Mouse (Mus musculus): ENCODE data around the gene Mical2.

Mical2 gene

DNA sequence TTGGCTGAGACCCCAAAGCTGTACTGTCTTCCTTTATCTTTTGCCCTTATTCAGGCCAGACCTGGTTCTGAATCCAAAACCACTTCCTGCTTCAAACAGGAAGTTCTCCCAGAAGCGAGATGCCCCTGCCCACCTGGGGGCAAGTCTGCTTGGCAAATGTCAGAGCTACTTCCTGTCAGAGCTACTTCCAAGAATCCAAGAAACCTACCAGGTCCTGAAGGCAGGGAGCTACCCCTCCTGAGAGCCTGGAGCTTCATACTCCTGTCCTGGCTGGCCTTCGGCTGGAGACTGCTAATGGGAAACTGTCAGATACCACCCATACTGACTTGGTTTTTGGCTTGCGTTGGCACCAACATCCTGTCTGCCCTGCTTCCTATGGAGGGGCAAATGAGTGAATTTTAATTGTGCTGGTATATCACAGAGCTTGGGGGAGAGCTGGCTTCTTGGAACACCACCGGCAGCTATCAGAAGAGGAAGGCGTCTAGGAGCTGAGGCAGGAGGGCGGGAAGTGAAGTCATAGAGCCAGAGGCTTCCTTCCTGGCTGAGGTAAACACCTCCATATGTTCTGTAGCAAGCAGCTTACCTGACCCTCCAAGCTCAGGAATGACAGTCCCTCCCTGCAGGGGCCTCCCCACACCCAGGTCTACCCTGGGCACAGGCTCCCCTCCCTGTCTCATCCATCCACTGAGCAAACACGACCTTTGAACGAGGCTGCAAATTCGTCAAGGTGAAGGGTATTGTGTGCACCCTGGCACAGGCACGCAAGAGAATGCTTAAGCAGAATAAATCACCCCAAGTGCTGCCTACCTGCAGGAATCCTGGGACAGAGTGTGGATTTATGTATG, 17.1 kb upstream of the Mical2 start:
- DNase-seq (ENCODE audit: low read depth in 2 of 2, low spot score in 2 of 2): peak; percentile 20 to 42

DNA sequence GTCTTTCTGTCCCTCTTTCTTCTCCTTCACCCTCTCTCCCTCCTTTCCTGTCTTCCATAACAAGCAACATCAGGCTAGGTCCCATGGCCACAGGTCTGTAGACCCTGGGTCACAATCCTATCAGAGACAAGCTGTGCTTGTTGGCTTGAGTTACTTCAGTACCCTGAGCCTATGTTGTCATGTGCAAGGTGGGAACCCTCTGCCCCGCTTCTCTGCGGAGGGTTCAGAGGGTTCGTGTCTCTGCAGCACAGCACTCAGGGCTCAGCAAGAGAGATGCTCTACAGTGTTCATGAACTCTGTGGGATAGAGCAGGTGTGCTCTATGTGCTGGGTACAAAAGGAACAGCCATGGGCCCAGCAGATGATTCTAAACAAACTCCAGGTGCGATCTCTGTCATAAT, 16.0 kb upstream of the Mical2 start:
- no peak for DNase-seq (ENCODE audit: low read depth in 2 of 2, low spot score in 2 of 2)

DNA sequence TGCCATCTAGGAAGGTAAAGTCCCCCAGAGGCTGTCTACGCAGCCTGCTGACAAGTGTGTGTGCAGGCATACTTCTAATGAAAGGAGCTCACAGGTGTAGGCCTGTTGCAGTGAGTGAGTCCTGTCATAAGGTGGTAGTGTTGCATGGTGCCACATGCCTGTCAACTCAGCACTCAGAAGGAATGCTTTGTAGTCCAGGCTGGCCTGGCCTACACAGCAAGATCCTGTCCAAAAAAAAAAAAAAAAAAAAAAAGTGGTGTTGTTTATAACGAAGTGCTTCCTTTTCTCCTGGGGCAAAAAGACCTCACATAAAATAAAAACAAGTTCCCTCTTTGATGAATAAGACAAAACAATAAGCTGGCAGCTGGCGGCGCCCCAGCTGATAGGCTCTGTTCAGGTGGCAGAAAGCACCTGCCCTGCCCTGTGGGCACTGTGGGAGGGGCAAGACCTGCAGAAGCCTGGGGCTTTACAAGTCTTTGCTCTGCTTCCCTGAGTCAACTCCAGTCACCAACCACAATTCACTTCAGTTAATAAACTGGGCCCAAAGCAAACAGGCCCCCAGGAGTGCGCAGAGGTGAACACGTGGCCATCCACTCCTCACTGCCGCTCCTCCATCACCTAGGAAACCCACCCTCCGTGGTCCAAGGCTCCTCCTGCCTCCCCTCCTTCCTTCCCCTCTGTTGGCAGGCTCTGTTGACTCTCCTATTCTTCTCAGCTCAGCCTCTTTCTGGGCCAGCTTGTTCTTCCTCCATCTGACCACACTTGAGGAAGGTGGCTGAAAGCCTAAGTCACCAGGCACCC, 12.5 kb upstream of the Mical2 start:
- peak; percentile 36 to 47 for DNase-seq (ENCODE audit: low read depth in 2 of 2, low spot score in 2 of 2)

DNA sequence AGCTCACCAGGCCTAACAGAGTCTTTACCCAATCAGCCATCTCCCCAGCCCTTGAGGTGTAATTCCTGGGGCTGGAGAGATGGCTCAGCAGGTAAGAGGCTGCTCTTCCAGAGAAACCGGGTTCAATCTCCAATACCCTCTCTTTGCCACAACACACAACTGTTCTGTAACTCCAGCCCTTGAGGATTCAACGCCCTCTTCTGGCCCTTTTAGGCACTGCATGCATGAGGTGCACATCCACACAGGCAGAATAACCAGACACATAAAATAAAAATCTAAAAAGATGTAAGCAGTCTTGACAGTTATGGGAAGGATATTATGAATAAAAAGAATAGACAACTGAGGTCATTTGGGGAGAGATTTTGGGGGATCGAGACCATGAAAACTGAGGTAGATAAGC, 9.8 kb upstream of the Mical2 start:
- DNase-seq (ENCODE audit: low read depth in 2 of 2, low spot score in 2 of 2): no peak

DNA sequence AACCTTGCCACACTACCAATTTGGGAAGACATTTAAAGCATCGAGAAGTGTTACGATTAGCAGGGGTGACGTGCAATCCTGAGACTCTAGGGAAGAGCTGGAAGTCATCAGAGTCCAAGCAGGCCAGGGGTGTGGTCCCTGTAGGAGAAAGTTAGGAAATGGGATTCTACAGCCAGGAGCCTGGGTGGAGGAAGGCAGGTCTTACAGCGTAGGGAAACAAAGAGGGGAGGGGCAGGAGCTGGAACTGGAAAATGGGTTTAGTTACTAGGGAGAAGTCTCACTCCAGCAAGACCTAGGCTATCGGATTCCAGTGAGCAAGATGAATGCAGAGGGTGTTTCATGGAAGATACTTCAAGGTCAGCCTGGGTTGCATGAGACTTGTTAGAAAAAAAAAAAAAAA, 8.9 kb upstream of the Mical2 start:
- DNase-seq (ENCODE audit: low read depth in 2 of 2, low spot score in 2 of 2): no peak

DNA sequence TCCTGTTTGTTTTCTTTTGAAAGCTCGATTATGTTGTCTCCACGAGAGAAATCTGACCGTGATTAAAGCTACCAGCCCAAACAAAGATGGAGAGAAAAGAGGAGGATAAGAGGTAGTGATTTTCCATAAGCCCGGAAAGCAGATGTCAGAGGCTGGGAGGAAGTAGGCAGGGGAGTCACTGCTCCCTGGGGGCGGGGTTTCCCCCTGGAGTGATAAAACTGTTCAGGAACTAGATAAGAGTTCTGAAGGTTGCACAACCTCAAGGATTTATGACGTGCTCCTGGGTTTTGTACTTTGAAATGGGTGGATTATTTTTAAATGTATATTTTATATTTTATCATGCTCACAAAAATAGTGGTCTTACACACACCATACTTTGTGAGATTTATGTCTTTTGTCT, 8.4 kb upstream of the Mical2 start:
- DNase-seq (ENCODE audit: low read depth in 2 of 2, low spot score in 2 of 2): no peak

DNA sequence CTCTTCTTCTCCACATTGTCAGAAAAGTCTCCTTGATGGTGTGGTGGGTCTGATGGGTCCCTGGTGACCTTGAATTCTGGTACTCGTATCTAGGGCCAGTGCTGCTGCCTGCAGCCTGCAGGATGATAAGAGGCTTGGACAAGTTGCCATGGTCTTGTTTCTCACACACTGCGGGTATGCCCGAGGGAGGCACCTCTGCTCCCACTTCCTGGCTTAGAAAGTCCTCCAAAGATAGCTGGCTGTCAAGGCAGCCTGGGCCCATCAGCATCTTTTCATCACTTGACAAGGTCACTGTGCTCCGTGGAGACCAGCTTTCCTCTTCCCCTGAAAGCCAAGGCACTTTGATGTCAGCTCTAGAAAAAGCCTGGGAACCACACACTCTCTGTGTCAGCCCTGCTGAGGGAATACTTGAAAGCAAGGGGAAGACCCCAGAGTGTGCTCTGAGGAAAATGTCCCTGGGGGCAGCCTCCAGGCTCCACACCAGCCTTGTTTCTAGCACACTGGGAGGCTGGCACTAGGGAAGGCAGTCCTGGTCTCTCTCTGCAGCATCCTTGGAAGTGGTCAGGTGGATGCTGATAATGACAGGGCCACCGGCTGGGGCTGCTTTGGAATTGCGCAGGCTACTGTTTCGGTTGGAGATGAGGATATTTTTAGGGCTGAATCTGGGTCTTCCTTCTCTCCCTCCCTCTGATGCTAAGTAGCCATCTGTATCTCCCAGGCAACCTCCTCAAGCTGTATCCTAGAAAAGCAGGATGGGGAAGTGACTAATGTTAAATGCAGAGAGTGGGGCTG, 2.7 kb upstream of the Mical2 start:
- no peak for DNase-seq (ENCODE audit: low read depth in 2 of 2, low spot score in 2 of 2)

DNA sequence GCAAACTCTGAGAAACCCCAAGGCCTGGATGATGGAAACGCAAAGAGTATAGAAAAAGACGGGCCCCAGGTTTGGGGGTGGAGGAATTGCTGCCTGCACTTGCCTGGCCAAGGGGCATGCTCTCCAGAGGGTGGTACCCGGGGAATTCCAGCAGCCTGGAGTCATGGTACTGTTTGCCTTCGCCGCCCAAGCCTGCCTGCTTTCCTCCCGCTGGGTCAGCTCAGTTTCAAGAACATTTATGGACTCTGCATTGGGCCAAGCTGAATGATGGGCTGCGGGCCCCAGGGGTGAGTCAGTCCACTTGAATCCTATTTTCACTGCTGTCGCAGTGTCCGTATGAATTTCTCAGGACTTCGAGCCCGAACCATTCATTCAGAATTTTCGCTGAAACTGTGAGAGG, 802 bp upstream of the Mical2 start:
- no peak for DNase-seq (ENCODE audit: low read depth in 2 of 2, low spot score in 2 of 2)

DNA sequence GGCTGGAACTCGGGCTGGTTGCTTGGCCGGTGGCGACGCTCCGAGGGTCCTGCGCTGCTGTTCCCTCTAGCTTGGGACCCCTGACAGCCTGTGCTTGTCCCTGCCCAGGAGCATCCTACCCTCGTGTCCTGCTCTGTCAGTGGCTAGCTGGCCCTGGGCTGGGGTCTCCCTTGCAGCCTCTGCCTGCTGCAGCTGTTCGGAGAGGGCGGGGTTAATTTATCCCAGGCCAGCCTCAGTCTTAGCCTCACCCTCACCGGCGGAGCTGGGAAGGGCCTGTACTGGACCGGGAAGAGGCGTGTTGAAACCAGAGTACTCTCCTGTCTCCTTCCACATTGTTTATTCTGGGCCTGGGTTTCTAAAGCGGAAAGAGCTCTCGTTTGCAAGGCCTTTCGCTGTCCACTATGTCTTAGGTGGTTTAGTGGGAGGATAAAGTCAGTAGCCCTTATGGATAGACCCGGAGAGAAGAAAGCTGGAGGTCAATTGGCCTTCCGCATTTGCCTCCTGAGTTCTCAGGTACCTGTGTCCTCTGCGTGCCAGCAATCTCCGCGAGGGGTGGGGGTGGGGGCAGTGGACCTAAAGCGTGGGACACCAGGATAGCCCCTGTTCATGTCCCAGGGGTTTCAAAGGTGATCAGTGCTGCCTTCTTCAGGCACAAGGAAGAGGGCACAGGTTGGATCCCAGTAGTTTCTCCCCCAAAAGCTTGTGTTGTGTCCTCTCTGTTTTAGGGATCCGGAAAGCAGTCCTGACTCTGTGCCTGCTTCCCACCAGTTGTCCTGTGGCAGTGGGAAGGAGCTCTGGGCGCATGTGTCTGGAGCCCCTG, 1.0 kb downstream of the Mical2 start:
- DNase-seq (ENCODE audit: low read depth in 2 of 2, low spot score in 2 of 2): no peak

DNA sequence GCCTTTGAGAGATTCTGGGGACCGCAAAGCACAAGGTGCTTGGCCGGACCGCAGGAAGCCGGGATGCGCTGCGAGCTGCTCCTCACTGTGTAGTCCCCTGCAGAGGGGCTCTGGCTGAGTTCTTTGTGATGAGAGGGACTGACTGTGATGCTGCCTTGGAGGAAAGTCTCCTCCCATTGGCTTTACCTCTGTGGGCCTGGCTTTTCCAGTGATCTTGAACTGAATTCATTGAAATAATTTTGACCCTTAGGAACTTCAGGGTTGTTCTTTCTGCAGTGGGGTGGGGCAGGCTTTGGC, 1.6 kb downstream of the Mical2 start:
- no peak for DNase-seq (ENCODE audit: low read depth in 2 of 2, low spot score in 2 of 2)

DNA sequence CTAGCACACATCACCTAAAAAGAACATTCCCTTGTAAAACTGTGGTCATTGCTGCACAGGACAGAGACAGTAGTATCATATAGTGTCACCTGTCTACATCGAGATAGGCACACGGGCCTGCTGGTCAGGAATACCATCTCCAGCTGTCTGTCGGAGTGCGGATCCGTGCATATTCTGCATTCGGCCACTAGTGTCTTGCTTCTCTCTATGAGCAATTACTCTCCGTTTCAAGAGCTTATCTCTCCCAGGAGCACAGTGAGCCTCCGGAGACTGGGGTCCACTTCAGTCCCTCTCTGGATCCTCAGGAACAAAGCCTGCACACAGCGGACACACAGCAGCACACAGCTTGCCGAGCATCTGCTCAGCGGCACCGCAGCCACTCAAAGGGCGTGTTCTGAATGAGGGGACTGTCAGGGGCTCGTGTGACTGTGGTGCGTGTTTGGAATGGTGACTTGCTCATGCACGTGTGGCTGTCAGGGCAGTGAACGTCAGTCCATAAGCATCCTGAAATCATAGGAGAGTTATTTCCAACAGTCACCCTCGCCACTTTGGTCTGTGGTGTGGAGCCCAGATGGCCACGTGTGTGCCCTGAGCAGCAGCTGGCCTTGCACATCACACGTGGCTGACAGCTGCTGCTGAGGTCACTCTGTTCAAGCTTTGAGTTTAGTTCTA, 3.3 kb downstream of the Mical2 start:
- DNase-seq (ENCODE audit: low read depth in 2 of 2, low spot score in 2 of 2): no peak

DNA sequence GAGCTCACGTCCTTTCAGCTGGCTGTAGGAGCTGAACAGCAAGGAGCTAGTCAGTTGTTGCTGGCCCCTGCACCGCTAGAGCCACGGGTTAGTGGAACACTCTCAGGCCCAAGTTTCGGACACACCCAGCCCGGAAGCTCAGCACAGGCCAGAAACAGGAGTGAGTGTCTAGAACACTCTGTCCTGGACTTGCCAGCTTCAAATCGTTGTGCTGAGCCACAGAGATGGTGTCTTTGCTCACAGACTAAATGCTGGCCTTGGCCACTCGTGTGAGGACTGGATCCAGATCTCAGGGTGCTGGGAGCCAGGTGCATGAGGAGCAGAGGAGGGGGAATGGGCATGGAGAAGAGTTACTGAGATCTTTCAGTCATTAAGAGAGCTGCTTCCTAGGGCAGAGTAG, 6.1 kb downstream of the Mical2 start:
- DNase-seq (ENCODE audit: low read depth in 2 of 2, low spot score in 2 of 2): no peak

DNA sequence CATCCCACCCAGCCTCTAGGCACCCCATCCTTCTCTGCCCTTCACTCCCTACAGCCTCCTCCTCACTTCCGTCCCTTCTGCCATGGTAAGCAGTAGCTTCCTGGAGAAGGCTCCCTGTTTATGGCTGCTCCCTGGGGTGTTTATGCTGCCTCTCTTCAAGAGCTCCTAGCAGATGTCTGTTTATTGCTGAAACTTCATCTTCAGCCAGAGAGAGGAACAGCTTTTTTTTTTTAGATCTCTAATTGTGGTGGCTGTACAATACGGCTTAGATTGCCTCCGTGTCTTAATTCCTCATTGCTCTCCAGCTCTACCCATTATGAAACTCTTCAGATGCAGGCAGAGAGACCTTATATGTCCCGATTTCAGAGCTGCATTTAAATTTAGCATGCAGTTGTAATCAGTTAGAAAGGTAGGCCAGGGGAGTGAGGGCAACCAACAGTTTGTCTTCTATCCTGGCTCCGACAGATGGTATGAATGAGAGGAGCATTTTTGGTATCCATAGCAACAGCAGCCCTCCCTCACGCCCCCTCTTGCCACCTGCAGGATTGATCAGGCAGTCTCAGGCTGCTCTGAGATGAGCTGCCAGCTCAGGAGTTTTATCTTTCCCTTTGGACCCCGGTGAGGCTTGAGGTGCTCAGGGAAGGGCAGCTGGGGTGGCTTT, 7.8 kb downstream of the Mical2 start:
- DNase-seq (ENCODE audit: low read depth in 2 of 2, low spot score in 2 of 2): no peak

DNA sequence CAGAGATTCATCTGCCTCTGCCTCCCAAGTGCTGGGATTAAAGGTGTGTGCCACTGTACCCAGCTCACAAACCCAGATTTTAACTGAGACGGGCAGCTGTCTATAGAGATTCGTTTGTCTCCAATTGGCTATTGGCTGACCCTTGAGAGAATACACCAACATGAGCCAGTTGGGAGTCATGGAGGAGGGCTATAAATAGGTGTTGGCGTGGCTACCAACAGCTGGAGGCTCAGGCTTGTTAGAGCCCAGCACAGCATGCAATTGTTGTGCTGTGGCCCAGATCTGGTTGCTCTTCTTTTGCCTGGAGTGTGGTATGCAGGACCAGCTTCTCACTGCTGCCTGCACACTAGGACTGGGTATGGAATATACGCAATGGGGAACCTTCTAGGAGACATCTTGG, 8.8 kb downstream of the Mical2 start:
- no peak for DNase-seq (ENCODE audit: low read depth in 2 of 2, low spot score in 2 of 2)

DNA sequence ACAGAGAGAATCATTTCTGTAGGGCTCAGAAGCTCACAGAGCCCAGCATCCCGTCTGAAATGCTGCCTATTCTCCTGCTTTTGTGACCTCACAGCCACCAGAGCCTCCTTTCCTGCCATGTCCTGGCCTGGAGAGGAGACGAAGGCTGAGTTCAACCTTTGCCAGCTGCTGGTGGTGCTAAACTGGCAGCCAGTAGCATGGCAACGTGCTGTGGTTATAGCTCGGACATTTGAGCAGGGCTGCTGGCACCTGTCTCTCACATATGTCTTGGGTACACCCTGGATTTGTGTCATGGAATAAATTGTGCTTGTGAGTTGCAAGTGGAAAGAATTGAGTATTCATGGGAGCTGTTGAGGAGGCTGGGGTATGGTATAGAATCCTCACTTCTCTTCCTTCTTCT, 9.8 kb downstream of the Mical2 start:
- DNase-seq (ENCODE audit: low read depth in 2 of 2, low spot score in 2 of 2): no peak

DNA sequence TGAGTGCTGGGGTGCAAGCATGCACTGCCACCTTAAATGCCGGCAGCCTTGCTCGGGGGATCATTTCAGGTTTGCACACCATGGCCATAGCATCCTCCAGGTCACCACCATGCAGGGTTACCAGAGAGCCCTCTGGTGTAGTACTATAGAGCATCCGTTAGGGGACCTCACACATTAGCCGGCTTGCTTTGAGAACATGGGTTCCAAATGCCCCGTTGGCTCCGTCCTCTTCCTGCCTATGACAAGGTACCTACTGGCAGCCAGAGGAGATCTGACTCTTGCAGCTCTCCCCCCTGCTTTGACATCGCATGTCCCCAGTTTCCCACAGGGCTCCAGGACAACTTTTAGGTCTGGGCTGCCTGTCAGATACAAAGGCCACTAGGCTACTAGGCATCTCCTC, 11.6 kb downstream of the Mical2 start:
- no peak for DNase-seq (ENCODE audit: low read depth in 2 of 2, low spot score in 2 of 2)

DNA sequence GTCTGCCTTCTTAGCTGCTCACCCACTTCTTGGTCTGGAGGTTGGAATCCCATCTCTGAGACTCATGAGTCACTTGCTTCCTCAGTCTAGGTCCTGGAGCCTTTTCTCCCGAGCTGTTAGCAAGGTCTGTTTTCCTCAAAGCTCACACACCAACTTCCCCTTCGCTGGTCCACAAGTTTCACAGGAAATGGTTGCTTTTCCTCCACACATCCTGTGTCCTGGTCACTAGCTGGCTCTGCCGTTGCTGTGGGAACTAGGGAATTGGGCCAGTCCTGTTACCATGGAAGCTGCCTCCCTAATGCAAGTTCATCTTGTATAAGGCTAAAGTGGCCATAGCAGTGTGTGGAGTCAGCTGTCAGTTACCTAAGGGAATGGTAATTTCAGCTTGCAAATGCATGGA, 12.2 kb downstream of the Mical2 start:
- no peak for DNase-seq (ENCODE audit: low read depth in 2 of 2, low spot score in 2 of 2)

DNA sequence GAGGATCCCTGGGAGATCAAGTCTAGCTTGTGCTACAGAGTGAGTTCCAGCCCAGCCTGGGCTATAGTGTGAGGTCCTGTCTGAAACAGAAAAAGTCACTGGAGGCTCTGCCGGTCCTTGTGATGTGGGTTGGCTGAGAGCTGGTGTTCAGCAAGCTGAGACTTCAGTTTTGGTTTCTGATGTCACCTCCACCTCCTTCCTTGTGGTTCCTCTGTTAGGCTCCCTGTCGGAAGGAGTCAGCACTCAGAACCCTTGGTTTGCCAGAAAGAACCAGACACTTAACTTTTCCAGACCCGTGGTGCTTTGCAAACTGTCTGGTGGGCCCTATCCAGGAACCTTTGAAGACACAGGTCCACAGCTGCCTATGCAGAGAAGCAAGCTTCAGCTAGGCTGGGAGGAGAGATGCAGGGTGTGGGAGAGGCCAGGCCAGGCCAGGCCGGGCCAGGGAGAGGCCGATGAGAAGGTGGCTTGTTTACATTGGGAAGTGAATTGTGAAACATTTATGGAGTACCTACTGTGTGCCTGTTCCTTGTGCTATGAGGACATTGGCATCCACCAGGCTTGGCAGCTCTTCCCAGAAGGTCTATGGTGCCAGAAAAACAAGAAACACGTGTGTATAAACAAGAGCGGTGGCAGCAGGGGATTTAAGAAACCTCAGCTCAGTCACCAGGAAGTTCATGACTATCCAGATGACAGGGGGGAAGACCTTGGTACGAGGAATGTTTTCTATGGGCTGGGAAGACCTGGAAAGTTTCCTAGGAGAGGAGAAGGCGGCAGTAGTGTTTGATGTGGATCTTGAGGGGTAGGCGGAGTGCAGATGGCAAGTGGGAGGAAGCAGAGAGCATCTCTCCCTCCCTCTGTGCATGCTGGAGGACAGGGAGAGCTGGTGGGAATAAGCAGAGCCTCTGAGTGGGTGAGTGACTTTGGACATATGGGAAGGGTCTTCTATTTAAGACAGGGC, 13.4 kb downstream of the Mical2 start:
- peak in 1 of 2 experiments; percentile 6 for DNase-seq (ENCODE audit: low read depth in 2 of 2, low spot score in 2 of 2)

DNA sequence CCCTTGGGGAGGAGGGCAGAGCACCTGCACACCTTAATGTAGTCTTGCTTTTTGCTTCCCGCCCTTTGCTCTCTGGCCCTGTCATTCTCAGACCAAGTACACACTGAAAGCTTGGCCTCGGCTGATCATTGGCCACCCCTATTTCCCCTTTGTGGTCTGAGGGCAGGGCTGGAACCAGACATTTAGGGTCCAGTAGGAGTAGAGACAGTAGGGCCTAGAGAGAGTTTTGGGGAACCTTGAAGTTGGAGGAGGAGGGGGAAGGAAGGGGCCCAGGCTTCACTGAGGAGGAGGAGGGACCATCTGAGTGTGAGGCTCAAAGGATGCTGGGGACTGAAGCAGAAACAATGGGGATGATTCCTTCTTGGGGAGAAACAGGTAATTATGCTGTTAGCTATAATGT, 15.1 kb downstream of the Mical2 start:
- no peak for DNase-seq (ENCODE audit: low read depth in 2 of 2, low spot score in 2 of 2)

All from CD8-positive naive resting alpha-beta T cell, adult 2 months (primary cell).